Mouse (Mus musculus) CD8-positive naive resting alpha-beta T cell, adult 2 months (primary cell): ENCODE measurements around the gene Tnfsfm13.
"Not testable (repeated sequence)": the region's sequence is repeated elsewhere in the genome, so short reads cannot be mapped to it uniquely, and the experiment has no call there.

Experiments
- DNase-seq, 2 experiments: peaks; one replicate each; pipeline ENCODE4 v3.0.0; 2022; ENCODE audit warnings: low read depth in 2 of 2, low spot score in 2 of 2

The Tnfsfm13 gene

GRCm38 (mm10) chr11:69695361-69696181, at the start of gene Tnfsfm13, which contains the start of gene Tnfsf12:
Gene Tnfsfm13, minus strand, starts transcription at chr11:69696098.
Gene Tnfsf12, minus strand, starts transcription at chr11:69695849.
- DNase-seq, result no peak

- not testable (repeated sequence) for DNase-seq
Observed at GRCm38 (mm10) chr11:69731408-69731807, 35.5 kb upstream of the Tnfsfm13 start.

- peak; percentile 63 to 75 for DNase-seq
Observed at GRCm38 (mm10) chr11:69729063-69729462, 33.2 kb upstream of the Tnfsfm13 start.

- DNase-seq, result no peak
Observed at GRCm38 (mm10) chr11:69725951-69726350, 30.1 kb upstream of the Tnfsfm13 start.

GRCm38 (mm10) chr11:69723074-69723473, 27.2 kb upstream of the Tnfsfm13 start:
- DNase-seq, result no peak

GRCm38 (mm10) chr11:69720852-69721251, 25.0 kb upstream of the Tnfsfm13 start:
- DNase-seq, result no peak

GRCm38 (mm10) chr11:69719423-69719822, 23.5 kb upstream of the Tnfsfm13 start:
- DNase-seq, result no peak

GRCm38 (mm10) chr11:69718661-69719060, 22.8 kb upstream of the Tnfsfm13 start:
- DNase-seq, result no peak

- DNase-seq, result no peak
Observed at GRCm38 (mm10) chr11:69716953-69717352, 21.1 kb upstream of the Tnfsfm13 start.

- DNase-seq, result no peak
Observed at GRCm38 (mm10) chr11:69715929-69716328, 20.0 kb upstream of the Tnfsfm13 start.

GRCm38 (mm10) chr11:69715482-69715881, 19.6 kb upstream of the Tnfsfm13 start:
- peak; percentile 11 to 24 for DNase-seq

- no peak for DNase-seq
Observed at GRCm38 (mm10) chr11:69714636-69715329, 18.9 kb upstream of the Tnfsfm13 start.

- no peak for DNase-seq
Observed at GRCm38 (mm10) chr11:69712954-69713672, 17.2 kb upstream of the Tnfsfm13 start.

- DNase-seq, result no peak
Observed at GRCm38 (mm10) chr11:69711082-69711481, 15.2 kb upstream of the Tnfsfm13 start.

GRCm38 (mm10) chr11:69710470-69710869, 14.6 kb upstream of the Tnfsfm13 start:
- no peak for DNase-seq

- DNase-seq, result no peak
Observed at GRCm38 (mm10) chr11:69709554-69710446, 13.9 kb upstream of the Tnfsfm13 start.

GRCm38 (mm10) chr11:69708614-69709265, 12.8 kb upstream of the Tnfsfm13 start:
- no peak for DNase-seq

GRCm38 (mm10) chr11:69707873-69708381, 12.0 kb upstream of the Tnfsfm13 start:
- DNase-seq, result no peak

- no peak for DNase-seq
Observed at GRCm38 (mm10) chr11:69707480-69707847, 11.6 kb upstream of the Tnfsfm13 start.
